8 mouse cellular contexts compared by ENCODE assay signal in the genomic region with DNA sequence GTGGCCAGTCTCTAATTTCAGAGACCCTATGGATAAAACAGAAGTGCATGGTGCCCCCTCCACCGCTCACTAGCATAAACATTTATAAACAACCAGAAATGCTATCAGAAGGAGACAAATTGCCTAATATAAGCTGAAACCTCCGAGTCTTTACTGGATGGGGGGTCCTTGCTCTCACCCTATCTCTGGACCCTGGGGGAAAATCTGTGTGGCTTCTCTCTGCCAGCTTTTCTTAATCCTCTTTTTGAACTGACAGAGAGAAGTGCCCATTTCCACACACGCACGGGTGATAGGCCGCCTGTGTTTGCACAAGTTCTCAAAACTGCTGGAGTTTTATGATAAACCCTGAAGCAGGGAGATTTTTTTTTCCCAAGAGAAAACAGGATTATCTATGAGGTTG. TPM values are rescaled to one million over a fixed set of nuclear protein-coding genes. Genes with fewer than 3 reads are reported as not detected.
A peak's percentile ranks its signal among the peaks of the same experiment; 100 is the strongest.
DNase-seq lines count a peak whose midpoint lies in the region; ATAC-seq and TF ChIP-seq lines count a peak whose summit lies in the region.

No protein-coding gene starts in this region.

- peaks cover 3% of the 10 kb centered on the region; the same call in 1 of the 2 replicates for H3K36me3 ChIP-seq in ES-Bruce4 (ENCODE audit: control insufficient read depth, insufficient read depth, low read length, poor library complexity, severe bottlenecking)
- H3K36me3 ChIP-seq in hindbrain, embryonic 15.5 days, result peaks cover 25% of the 10 kb centered on the region
- H3K36me3 ChIP-seq in midbrain, embryonic 14.5 days (ENCODE audit: control insufficient read depth, insufficient read depth, low read length), result peaks cover 23% of the 10 kb centered on the region

- peak overlapping the region; percentile 7 for H3K4me3 ChIP-seq in cerebellum, adult 2 months (replicated peaks; ENCODE audit: insufficient read depth, low read depth, low read length)
- H3K4me3 ChIP-seq in ES-Bruce4 (ENCODE audit: low read depth, low read length), result peak overlapping the region; percentile 21; the same call in 1 of the 2 replicates
- H3K4me3 ChIP-seq in hindbrain, embryonic 15.5 days, result peak overlapping the region; percentile 68
- peak overlapping the region; percentile 73 for H3K4me3 ChIP-seq in midbrain, embryonic 14.5 days (replicated peaks; ENCODE audit: low read depth, low read length)

- TF ChIP-seq EP300 in ES-Bruce4 (IDR thresholded peaks at IDR 0.05; ENCODE audit: insufficient read depth, low read depth, low read length), result no peak

- H3K27ac ChIP-seq in cerebellum, adult 2 months (ENCODE audit: insufficient read depth, low read length), result peak overlapping the region; percentile 33; the same call in 1 of the 2 replicates
- peak overlapping the region; percentile 68 for H3K27ac ChIP-seq in ES-Bruce4 (ENCODE audit: insufficient read depth, low read length)
- no peak overlapping the region for H3K27ac ChIP-seq in hindbrain, embryonic 15.5 days (replicated peaks)
- no peak overlapping the region for H3K27ac ChIP-seq in midbrain, embryonic 14.5 days (replicated peaks; ENCODE audit: low read depth, low read length)

- DNase-seq in cerebellum, adult 2 months, result no peak
- DNase-seq in cerebellum, adult 8-10 months, result no peak
- DNase-seq in midbrain, embryonic 14.5 days, result peak; percentile 39
- DNase-seq in spleen, postnatal 4 days (ENCODE audit: low spot score in 2 of 2), result no peak
- DNase-seq in layer of hippocampus, adult 9-11 months, result no peak

- H3K9me3 ChIP-seq in ES-Bruce4 (replicated peaks; ENCODE audit: control insufficient read depth, insufficient read depth, low read length, poor library complexity, severe bottlenecking), result no peaks in the 10 kb centered on the region
- no peaks in the 10 kb centered on the region for H3K9me3 ChIP-seq in hindbrain, embryonic 15.5 days
- H3K9me3 ChIP-seq in midbrain, embryonic 14.5 days (ENCODE audit: control insufficient read depth, low read length), result no peaks in the 10 kb centered on the region

- TF ChIP-seq CTCF in cerebellum, adult 2 months (IDR thresholded peaks at IDR 0.05; ENCODE audit: borderline replicate concordance, insufficient read depth, low read depth, low read length), result no peak
- TF ChIP-seq CTCF in ES-Bruce4 (IDR thresholded peaks at IDR 0.05; ENCODE audit: low read depth, low read length), result no peak

- peak overlapping the region; percentile 69 for H3K4me2 ChIP-seq in hindbrain, embryonic 15.5 days
- peak overlapping the region; percentile 63 for H3K4me2 ChIP-seq in midbrain, embryonic 14.5 days (ENCODE audit: low read length)

- no peak for TF ChIP-seq POLR2A in cerebellum, adult 2 months (IDR thresholded peaks at IDR 0.05; ENCODE audit: borderline replicate concordance, insufficient read depth, low read length)
- no peak for TF ChIP-seq POLR2A in ES-Bruce4 (IDR thresholded peaks at IDR 0.05; ENCODE audit: insufficient read depth, low read length)

- no peak for ATAC-seq in hindbrain, embryonic 15.5 days (ENCODE audit: low FRiP score, low read depth)
- no peak for ATAC-seq in midbrain, embryonic 14.5 days (ENCODE audit: low FRiP score, low TSS enrichment)
- ATAC-seq in erythroblast, adult 5-6 weeks (replicated peaks; ENCODE audit: low FRiP score, poor library complexity, severe bottlenecking), result no peak

- no peaks in the 10 kb centered on the region for H3K27me3 ChIP-seq in cerebellum, adult 2 months (ENCODE audit: control insufficient read depth, insufficient read depth, low read length)
- no peaks in the 10 kb centered on the region for H3K27me3 ChIP-seq in ES-Bruce4 (ENCODE audit: control insufficient read depth, insufficient read depth, low read length, poor library complexity, severe bottlenecking)
- no peaks in the 10 kb centered on the region for H3K27me3 ChIP-seq in hindbrain, embryonic 15.5 days
- no peaks in the 10 kb centered on the region for H3K27me3 ChIP-seq in midbrain, embryonic 14.5 days (ENCODE audit: control insufficient read depth, insufficient read depth, low read length)

- peak overlapping the region; percentile 92 for H3K9ac ChIP-seq in ES-Bruce4 (ENCODE audit: low read depth, poor library complexity, severe bottlenecking)
- H3K9ac ChIP-seq in hindbrain, embryonic 15.5 days, result peak overlapping the region; percentile 77
- peak overlapping the region; percentile 89 for H3K9ac ChIP-seq in midbrain, embryonic 14.5 days (replicated peaks; ENCODE audit: low read length)

- H3K4me1 ChIP-seq in cerebellum, adult 2 months (ENCODE audit: control insufficient read depth, insufficient read depth, low read length), result no peaks in the 10 kb centered on the region
- peaks cover 2% of the 10 kb centered on the region for H3K4me1 ChIP-seq in ES-Bruce4 (ENCODE audit: control insufficient read depth, insufficient read depth, low read length)
- H3K4me1 ChIP-seq in hindbrain, embryonic 15.5 days (replicated peaks), result peaks cover 20% of the 10 kb centered on the region
- H3K4me1 ChIP-seq in midbrain, embryonic 14.5 days (ENCODE audit: control insufficient read depth, insufficient read depth, low read length), result peaks cover 12% of the 10 kb centered on the region

- 67% methylated on average over 5 of the region's 5 CpGs for WGBS in cerebellum, adult 2 months
- WGBS in hindbrain, embryonic 15.5 days, result 13% methylated on average over 5 of the region's 5 CpGs
- WGBS in midbrain, embryonic 14.5 days, result 10% methylated on average over 5 of the region's 5 CpGs

RNA-seq across cellular contexts. Expression of gene Rhou, which starts 1.0 kb away (rescaled TPM):
- 33.4 and 34.9 TPM in 2 replicates for polyA plus RNA-seq in cerebellum, adult 2 months (2012; rRNA removed)
- polyA plus RNA-seq in ES-Bruce4 (2011; ENCODE audit: insufficient read depth, insufficient read length, low read depth, missing spikeins), result 60.3 and 60.7 TPM in 2 replicates
- 10.5 and 11.9 TPM in 2 replicates for polyA plus RNA-seq in hindbrain, embryonic 15.5 days (2015; fragmentation: Nextera tagmentation; extraction: Ambion mirVana)
- polyA plus RNA-seq in midbrain, embryonic 14.5 days (2014; fragmentation: Nextera tagmentation; extraction: Ambion mirVana), result 10.0 and 12.9 TPM in 2 replicates
- 6.9 and 9.0 TPM in 2 replicates for total RNA-seq in erythroblast, adult 5-6 weeks (2015; ENCODE audit: low replicate concordance)
- 9.6 and 9.8 TPM in 2 replicates for total RNA-seq in erythroblast, adult 5-6 weeks (2017; ENCODE audit: low replicate concordance)

Comparison
In these comparisons a context has a peak if more than half of its experiments do, and no peak if none do; other contexts are left out.
1. H3K27ac ChIP-seq: peak in cerebellum, adult 2 months (single experiment) and ES-Bruce4 (single experiment); none in hindbrain, embryonic 15.5 days (single experiment) and midbrain, embryonic 14.5 days (single experiment).
2. H3K4me3 ChIP-seq: peak in every context shown above with its lines; median percentile 73 in midbrain, embryonic 14.5 days; 68 in hindbrain, embryonic 15.5 days; 21 in ES-Bruce4; 7 in cerebellum, adult 2 months.
3. Peak in every context shown above with its lines, with median percentiles within 50 percentile points of each other: H3K9ac ChIP-seq.